Mouse (Mus musculus): Measurements from ENCODE around the gene Gng7.

Gng7 gene

DNA sequence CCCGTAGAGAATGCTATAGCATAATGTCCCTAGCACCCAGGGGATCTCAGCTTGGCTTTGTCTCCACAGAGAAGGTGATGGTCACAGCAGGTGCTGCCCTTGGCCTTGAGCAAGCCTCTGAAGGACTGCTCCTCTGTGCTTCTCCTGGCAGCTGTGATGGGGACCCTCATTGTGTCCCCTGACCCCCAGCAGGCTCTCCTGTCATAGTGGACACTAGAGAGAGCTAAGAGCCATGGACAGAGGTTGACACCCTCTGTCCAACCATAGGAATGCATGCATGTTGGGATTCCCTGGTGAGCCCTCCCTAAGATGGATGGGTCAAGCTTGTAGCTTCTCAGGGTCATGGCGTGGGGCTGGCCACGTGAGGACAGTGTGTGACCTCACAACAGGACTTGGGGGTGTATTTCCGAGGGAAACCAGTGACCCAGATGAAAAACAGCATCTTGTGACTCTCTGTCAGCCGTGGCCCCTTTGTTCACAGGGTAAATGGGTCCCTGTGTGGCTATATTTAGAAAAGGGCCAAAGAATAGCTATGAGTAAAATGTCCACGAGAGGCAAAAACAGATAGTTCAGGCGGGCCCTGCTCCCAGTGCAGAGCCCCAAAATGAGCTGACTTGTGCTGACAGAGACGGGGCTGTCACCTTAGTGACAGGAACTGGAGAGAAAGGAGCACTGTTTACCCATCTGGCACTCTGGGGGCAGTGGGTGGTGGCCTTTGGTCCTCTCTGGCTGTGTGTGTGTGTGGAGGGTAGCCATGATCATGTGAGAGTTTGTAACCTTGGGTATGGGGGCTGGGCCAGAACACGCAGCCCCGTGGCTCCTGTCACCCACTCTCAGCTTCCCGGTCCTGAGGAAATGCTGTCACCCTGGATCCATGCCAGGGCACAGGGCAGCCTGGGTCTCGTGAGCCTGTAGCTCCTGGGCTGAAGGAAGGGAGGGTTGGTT lies 51.4 kb downstream of the Gng7 start:
- no peak for DNase-seq

- DNase-seq, result no peak
Measured at GRCm38 (mm10) chr10:80962585-80962984, 52.2 kb downstream of the Gng7 start.

GRCm38 (mm10) chr10:80962051-80962472 lies 52.7 kb downstream of the Gng7 start:
- no peak for DNase-seq

GRCm38 (mm10) chr10:80960551-80961508 lies 53.9 kb downstream of the Gng7 start:
- no peak for DNase-seq

DNA sequence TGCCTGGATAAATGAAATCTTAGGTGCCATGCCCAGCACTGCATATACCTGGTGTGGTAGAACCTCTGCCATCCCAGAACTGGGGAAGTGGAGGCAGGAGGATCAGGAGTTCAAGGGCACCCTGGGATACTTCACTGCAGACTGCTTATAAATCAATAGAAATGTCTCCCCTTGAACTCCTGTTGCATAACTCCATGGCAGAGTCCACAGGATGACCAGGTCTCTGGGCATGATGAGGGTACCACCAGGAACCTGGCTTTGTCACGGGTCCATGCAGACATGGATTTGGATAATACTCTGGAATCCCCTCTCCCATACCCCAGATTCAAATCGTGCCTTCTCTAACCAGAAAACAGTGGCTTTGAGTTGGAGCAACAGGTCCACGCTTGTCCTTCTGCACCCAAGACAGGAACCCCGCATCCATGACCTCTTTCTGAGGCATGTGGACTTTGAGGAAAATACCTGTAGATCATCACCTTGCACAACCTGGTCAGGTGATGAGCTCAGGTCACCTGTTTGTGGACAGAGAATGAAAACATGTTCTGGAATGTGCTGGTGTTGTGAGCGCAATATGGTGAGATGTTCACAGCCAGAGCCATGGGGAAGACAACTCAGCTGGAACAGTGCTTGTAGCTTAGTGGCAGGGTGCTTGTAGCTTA lies 55.6 kb downstream of the Gng7 start:
- no peak for DNase-seq

DNA sequence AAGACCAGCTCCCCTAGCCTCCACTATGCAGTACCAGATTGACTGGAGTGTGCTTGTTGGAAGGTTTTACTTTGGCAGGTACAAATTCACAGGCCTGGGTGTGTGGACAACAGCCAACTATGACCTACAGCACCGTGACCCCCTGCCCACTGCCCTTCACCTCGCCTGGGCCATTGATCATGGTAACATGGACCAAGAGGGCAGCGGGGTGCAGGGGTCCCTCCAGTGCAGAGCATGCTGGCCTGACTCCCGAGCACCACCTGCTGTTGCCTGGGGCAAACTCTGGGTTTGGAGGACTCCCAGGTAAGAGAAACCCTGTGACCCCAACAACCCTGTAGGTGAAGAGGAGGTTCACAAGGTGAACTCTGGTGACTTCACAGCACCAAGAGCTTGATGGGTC lies 57.0 kb downstream of the Gng7 start:
- no peak for DNase-seq

GRCm38 (mm10) chr10:80956901-80957300 lies 57.8 kb downstream of the Gng7 start:
- no peak for DNase-seq

GRCm38 (mm10) chr10:80956385-80956784 lies 58.4 kb downstream of the Gng7 start:
- DNase-seq, result no peak

- DNase-seq, result peak in 1 of 2 experiments; percentile 53
Measured at GRCm38 (mm10) chr10:80955536-80955935, 59.2 kb downstream of the Gng7 start.

GRCm38 (mm10) chr10:80954843-80955242 lies 59.9 kb downstream of the Gng7 start:
- no peak for DNase-seq

- no peak for DNase-seq
Measured at GRCm38 (mm10) chr10:80954415-80954814, 60.3 kb downstream of the Gng7 start.

- no peak for DNase-seq
Measured at GRCm38 (mm10) chr10:80952449-80952848, 62.3 kb downstream of the Gng7 start.

DNA sequence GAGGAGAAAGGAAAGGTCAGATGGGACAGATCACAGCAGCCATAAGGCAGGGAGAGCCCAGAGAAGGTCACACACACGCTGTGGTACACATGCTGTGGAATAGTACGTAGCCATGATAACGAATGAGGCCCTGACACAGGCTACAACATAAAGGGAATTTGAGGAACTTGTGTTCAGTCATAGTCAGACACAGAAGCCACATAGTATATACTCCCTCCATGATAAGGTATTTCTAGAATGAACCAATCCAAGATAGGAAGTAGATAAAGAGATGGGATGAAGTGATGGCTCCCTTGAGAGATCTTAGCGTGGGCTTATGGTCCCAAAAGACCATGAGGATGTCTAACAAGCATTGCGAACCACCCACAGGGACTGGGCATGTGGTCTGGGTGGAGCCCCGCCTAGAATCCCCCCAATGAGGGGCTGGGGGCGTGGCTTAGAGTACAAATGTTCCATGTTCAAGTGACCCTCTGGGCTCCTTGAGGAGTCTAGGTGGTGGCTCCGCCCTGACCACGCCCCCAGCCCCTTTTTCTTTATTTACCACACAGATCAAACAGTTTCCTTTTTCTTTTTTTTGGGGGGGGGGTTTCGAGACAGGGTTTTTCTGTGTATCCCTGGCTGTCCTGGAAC lies 62.9 kb downstream of the Gng7 start:
- no peak for DNase-seq

GRCm38 (mm10) chr10:80950314-80950713 lies 64.4 kb downstream of the Gng7 start:
- no peak for DNase-seq

DNA sequence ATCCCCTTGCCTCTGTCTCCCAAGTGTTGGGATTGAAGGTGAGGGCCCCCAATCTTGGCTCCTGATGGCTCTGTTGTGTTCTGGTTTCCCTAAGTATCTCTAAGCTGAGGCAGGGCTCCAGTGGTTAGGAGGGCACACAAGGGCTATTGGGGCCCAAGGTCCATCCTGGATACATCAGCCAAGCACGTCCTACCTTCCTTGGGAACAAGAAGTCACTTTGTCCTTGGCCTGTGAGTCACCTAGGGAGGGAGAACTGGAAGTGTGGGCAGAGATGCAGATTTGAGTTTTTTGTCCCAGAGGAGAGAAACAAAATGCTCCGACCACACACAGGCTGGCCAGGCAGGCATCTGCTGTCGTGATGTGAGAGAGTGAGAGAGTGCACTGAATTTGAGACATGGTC lies 65.7 kb downstream of the Gng7 start:
- no peak for DNase-seq

- no peak for DNase-seq
Measured at GRCm38 (mm10) chr10:80948570-80948969, 66.2 kb downstream of the Gng7 start.

- DNase-seq, result no peak
Measured at GRCm38 (mm10) chr10:80947802-80948201, 66.9 kb downstream of the Gng7 start.

DNA sequence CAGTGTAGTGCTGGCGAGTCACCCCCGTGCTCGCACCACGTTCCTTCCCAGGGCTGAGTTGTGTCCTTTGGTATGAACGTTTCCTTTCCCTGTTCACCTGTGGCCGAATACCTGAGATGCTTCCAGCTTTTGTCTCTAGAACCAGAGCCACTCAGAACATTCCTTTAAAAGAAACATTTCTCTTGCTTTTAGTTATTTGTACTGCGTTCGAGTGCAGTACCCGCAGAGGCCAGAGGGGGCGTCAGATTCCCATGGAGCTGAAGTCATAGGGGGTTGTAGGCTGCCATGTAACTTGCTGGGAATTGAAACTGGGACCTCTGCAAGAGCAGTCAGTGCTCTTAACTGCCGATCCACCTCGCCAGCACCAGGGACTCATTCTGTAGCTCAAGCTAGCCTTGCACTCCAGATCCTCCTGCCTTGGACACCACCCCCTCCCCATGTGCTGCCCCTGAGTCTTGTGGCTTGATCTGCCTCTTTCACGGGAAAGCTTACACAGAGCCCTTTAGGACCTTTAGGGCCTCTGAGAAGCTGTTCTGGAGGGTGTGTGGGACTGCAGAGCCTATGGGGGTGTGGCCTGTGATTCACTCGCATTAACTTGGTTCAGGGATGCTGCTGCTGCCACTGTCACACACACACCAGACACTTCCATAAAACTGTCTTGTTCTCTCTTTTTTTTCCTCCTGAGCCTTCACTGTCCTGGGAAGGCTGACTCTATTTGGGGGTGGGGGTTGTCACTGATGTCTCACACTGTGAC lies 67.9 kb downstream of the Gng7 start:
- DNase-seq, result no peak

DNA sequence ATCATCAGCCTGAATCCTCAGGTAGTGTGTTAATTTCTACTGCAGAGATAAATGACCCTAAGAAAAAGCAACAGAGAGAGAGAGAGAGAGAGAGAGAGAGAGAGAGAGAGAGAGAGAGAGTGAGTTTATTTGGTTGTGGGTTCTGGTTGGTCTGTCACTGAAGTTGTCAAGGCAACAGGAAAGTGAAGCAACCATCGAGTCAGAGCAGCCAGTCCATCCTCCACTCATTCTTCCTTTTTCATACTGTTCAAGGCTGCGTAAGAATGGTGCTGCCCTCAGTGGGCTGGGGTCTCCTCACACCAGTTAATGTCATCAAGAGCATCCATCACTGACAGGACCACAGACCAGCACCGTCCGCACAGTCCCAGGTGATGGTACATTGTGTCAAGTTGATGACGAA lies 70.5 kb downstream of the Gng7 start:
- DNase-seq, result no peak

DNA sequence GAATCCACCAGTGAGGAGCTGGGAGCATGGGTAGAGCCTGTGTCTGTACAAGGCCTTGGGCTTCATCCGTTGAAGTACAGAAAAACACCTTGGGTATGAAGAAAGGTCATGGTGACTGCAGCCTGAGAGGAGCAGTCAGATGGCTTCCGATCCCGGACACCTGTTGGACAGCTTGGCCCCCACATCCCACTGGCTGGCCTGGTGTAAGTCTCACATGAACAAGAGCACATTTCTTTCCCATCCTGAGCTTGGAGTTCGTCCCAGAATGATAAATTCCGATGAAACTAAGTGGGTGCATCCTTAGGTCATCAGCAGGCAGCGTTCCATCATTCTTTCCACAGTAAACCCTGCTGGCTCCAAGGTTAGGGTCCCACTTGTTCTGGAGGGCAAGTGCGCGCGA lies 71.0 kb downstream of the Gng7 start:
- no peak for DNase-seq

- no peak for DNase-seq
Measured at GRCm38 (mm10) chr10:80942919-80943318, 71.8 kb downstream of the Gng7 start.

- DNase-seq, result no peak
Measured at GRCm38 (mm10) chr10:80940988-80941347, 73.8 kb downstream of the Gng7 start.
